Comparison of ENCODE assay signal across 25 mouse cellular contexts in the genomic region with DNA sequence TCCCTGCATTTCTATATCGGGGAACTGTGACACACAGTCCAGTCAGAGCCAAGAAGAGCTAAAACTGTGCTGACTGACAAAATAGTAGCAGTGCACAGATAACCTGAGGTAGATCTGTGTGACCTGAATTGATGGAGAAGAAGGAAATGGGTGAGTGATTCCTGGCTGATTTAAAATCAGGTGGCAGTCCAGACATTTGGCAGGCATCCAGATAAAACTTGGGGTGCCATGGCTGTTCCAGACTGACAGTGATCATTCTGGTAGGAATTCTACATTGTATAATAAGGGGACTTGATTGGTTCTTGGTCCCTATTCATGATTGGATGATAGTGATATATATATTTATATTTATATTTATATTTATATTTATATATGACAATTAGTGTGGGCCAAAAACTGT.
DNase-seq lines count a peak whose midpoint lies in the region; ATAC-seq and TF ChIP-seq lines count a peak whose summit lies in the region.
"Had no signal": no experiment of that assay in that cellular context is flagged by ENCODE, and none has a peak within 500 bp of the region (broad histone marks: within the 10 kb centered on the region; RNA-seq: fewer than 3 reads in every experiment).

No protein-coding gene starts in this region.

- no peak overlapping the region for H3K27ac ChIP-seq in cerebellum, adult 2 months (ENCODE audit: insufficient read depth, low read length)
- H3K27ac ChIP-seq: embryonic facial prominence, embryonic 12.5 days; embryonic facial prominence, embryonic 15.5 days; heart, embryonic 15.5 days; hindbrain, embryonic 10.5 days; hindbrain, embryonic 13.5 days; intestine, embryonic 15.5 days had no signal

- peaks cover 13% of the 10 kb centered on the region for H3K4me1 ChIP-seq in cerebellum, adult 2 months (ENCODE audit: control insufficient read depth, insufficient read depth, low read length)

- ATAC-seq in cerebellum, adult (ENCODE audit: insufficient number of reproducible peaks, low FRiP score, low TSS enrichment), result no peak
- ATAC-seq: activated CD4-positive, CD25-positive, alpha-beta regulatory T cell, adult 4 months; forebrain, embryonic 14.5 days; forebrain, postnatal 0 days; hindbrain, embryonic 16.5 days; intestine, embryonic 15.5 days had no signal

- no peak for TF ChIP-seq CTCF in cerebellum, adult 2 months (IDR thresholded peaks at IDR 0.05; ENCODE audit: borderline replicate concordance, insufficient read depth, low read depth, low read length)

- 34% methylated on average over 1 of the region's 1 CpGs for WGBS in cerebellum, adult 2 months

- no peak overlapping the region for H3K4me3 ChIP-seq in cerebellum, adult 2 months (replicated peaks; ENCODE audit: insufficient read depth, low read depth, low read length)
- H3K4me3 ChIP-seq: embryonic facial prominence, embryonic 12.5 days; embryonic facial prominence, embryonic 15.5 days; heart, embryonic 12.5 days; heart, embryonic 15.5 days; hindbrain, embryonic 10.5 days; hindbrain, embryonic 13.5 days; intestine, embryonic 15.5 days had no signal

- peak; percentile 18 to 43 for DNase-seq in cerebellum, adult 2 months
- DNase-seq in cerebellum, postnatal 10 days, result peak; percentile 75 to 76
- no peak for DNase-seq in cerebellum, adult 11-12 months
- peak; percentile 39 for DNase-seq in heart, adult 11 months
- DNase-seq in heart, adult 18-20 months, result no peak
- DNase-seq in brain, adult 2 months (ENCODE audit: low read depth, low spot score), result peak; percentile 39
- DNase-seq: adrenal gland, adult 8-10 months; adrenal gland, postnatal 25 days; forebrain, postnatal 0 days; gastrocnemius, postnatal 10 days; gastrocnemius, postnatal 36 days; heart, postnatal 10 days; heart, postnatal 36 days; kidney, adult 11 months had no signal

- no peak for TF ChIP-seq POLR2A in cerebellum, adult 2 months (IDR thresholded peaks at IDR 0.05; ENCODE audit: borderline replicate concordance, insufficient read depth, low read length)

- no peaks in the 10 kb centered on the region for H3K27me3 ChIP-seq in cerebellum, adult 2 months (ENCODE audit: control insufficient read depth, insufficient read depth, low read length)
- H3K27me3 ChIP-seq: embryonic facial prominence, embryonic 12.5 days; embryonic facial prominence, embryonic 15.5 days; heart, embryonic 12.5 days; heart, embryonic 15.5 days; hindbrain, embryonic 13.5 days; intestine, embryonic 15.5 days had no signal

Comparison
In these comparisons a context has a peak if more than half of its experiments do, and no peak if none do; other contexts are left out.
1. DNase-seq: peak in cerebellum, adult 2 months (2 of 2), cerebellum, postnatal 10 days (2 of 2), heart, adult 11 months (single experiment) and brain, adult 2 months (single experiment); none in cerebellum, adult 11-12 months (single experiment) and heart, adult 18-20 months (0 of 2).